Mouse (Mus musculus) brain, embryonic 14.5 days (tissue): ENCODE measurements around the gene Rgcc.

Source experiments
- CTCF ChIP-seq: fragments of 200-500 bp; IDR thresholded peaks from 2 replicates; pipeline ENCODE4 v1.5.1; 2012; ENCODE audit warnings: inconsistent platforms, mild to moderate bottlenecking, moderate library complexity, borderline replicate concordance; ENCODE audit not compliant: insufficient read depth, insufficient read length; ENCODE audit errors: extremely low read depth
- POLR2A ChIP-seq: fragments of 200-500 bp; IDR thresholded peaks from 2 replicates; pipeline ENCODE4 v1.6.1; 2012; ENCODE audit warnings: mild to moderate bottlenecking, inconsistent platforms, borderline replicate concordance; ENCODE audit not compliant: poor library complexity, insufficient read depth, insufficient read length, severe bottlenecking; ENCODE audit errors: extremely low read depth

- TF ChIP-seq CTCF (no peak), POLR2A (no peak)
These were observed 45.7 kb downstream of the Rgcc start for GRCm38 (mm10) chr14:79255786-79256185.
